Mouse (Mus musculus) right cerebral cortex, postnatal 14 days (tissue): Measurements from ENCODE around the gene Kctd19.

Source experiments
- DNase-seq: peaks from one replicate; pipeline ENCODE4 v3.0.0; 2022

The Kctd19 gene

DNA sequence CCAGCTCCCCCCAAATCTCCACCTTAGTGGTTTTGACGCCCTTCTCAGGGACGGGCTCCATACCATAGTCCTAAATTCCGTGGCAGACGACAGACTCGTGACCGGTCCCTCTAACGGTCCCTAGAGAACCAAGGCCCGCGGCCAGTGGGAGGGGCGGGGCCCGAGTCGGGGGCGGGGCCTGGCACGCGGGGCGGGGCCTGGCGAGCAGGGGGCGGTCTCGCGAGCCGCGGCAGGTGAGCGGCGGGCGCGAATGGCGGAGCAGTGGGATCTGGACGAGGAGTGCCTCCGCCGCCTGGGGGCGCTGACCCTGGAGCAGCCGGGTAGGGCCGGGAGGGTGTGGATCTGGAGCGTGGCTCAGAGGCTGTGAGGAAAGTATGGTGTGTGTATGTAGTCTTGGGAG, at the start of gene Kctd19, which contains the start of gene Lrrc36:
Gene Kctd19, minus strand, starts transcription at position 112 of the 400 bp plus-strand sequence.
Gene Lrrc36, plus strand, starts transcription at position 181 of the 400 bp plus-strand sequence.
- DNase-seq, result peak; percentile 32

DNA sequence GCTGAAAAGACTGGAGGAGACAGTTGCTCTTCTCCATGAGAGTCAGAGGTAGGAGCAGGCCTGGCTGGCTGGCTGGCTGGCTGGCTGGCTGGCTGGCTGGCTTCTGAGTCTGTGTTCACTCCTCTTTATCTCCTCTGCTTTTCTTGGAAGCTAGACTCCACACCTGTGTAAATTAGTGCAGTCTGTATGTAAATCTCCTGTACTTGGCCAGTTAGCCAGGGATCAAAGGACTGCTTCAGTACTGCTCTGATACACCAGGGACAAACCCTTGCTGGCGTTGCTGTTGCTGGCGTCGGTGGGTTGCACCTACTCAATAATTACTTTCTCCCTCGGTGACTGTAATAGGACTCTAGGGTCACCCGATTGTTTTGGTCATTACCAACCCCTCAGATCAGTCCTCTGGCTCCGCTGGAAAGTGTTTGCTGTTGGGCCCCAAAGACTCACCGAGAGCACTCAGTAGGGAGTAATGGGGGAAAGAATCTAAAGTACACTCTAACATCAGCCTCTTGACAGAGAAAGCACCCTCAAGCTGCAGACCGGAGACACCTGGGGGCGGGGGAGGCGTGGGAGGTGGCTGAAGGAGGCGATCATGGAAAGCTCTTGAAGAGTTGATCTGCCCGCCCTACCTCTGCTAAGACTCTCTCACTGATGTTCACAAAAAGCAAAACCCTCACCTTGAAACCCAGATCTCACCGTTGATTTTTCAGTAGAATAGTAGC, 47.9 kb upstream of the Kctd19 start:
- DNase-seq, result no peak

DNA sequence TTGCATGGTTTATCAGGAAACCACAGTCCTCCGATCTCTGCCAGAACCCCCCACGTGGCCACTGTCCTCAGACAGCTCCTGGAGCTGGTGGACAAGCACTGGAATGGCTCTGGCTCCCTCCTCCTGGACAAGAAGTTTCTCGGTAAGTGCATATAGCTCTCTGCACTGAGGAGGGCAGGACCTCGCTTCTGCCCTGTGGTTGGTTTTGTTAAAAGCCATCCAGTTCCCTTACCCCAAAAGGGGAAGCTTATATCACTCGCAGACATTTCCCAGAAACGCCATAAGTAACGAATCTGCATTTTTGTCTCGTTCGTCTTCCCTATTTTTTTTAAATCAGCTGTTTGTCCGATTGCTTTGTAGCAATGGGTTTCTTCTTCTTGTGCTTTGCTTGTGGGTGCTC, 41.9 kb upstream of the Kctd19 start:
- DNase-seq, result no peak

DNA sequence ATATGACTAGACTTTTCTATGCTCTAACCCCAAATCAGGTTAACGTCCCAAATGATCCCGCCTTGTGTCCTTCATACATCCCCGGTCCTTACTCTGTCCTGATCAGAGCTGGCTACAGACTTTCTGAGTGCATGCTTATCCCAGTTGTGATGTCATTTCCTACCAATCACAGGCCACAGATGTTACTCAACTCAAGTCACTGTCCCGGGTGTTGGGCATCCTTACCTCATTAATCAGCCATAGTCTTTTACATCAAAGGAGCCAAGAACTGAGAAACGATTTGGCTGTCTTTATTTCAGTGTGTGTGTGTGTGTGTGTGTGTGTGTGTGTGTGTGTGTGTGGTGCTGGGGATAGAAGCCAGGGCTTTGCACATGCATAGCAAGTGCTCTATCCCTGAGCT, 40.8 kb upstream of the Kctd19 start:
- no peak for DNase-seq

DNA sequence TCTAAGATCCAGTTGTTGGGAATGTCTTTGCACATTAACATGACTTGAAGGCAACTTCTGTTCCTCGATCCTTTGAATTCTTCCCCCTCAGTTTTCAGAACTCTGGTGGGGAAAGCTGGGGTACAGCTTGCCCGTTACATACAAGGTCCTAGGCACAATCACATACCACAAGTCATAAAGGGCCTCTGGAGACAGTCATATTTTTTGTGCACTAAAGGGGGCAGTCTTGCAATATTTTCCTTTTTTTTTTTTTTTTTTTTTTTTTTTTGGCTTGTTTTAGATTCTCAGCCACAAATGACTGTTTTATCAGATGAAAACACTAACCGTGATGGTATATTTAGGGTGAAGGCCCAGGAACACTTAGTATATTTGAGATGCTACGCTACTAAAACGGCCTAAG, 40.0 kb upstream of the Kctd19 start:
- no peak for DNase-seq

DNA sequence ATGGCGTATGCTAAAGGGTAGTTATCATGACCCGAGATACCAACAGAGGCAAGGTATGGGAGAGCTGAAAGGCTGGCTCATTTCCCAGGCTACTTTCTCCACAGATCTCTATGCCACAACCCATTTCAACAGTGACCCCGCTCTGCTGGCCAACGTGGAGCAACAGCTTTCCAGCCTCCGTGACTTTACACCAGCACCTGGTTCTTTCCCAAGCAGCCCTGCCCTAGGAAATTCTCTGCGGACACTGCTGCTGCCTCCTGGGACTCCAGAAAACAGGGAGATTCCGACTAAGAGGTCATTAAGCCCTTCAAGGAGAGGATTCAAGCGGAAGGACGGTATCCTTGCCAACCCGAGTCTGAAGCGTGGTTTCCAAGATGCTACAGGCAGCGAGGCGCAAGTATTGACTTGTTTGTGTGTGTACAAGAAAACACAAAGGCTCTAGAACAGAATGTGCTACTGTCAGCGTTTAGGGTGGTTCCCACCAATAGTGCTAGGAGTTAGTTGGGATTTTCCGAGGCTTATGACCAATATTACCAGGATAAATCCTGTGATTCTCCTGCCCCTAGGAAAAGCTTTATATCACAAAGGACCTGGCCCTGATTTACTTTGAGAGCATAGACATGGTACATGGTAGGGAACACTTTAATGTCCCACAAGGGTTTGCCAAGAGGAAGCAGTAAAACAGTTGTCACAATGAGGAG, 38.8 kb upstream of the Kctd19 start:
- no peak for DNase-seq

DNA sequence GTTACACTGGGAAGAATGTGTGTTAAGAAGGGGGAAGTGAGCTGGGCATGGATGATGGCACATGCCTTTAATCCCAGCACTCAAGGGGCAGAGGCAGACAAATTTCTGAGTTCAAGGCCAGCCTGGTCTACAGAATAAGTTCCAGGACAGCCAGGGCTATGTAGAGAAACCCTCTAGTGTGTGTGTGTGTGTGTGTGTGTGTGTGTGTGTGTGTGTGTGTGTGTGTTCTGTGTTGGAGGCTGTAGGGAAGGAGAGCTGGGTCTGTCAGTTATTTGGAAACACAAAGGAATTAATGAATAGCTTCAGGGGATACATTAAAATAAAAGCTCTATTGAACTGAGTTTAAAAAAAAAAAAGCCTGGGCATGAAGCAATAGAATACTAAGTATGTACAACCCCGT, 37.7 kb upstream of the Kctd19 start:
- DNase-seq, result no peak

DNA sequence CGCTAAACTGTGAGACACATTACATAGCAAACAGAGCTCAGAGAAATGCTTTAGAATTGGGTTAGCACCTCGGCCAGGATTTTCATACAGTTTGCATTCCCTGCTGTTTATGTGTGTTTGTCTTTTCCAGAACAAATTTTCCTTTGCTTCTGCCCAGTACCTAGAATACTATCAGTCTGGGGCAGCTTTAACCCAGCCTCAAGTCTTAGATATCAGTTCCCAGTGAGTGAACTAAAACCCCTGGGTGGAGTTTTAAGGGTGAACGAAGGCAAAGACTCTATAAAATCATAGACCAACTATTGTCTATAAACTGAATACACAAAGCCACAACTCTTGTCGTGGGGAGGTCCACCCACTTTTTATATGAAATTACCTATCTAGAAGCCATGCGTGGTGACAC, 35.3 kb upstream of the Kctd19 start:
- DNase-seq, result no peak

DNA sequence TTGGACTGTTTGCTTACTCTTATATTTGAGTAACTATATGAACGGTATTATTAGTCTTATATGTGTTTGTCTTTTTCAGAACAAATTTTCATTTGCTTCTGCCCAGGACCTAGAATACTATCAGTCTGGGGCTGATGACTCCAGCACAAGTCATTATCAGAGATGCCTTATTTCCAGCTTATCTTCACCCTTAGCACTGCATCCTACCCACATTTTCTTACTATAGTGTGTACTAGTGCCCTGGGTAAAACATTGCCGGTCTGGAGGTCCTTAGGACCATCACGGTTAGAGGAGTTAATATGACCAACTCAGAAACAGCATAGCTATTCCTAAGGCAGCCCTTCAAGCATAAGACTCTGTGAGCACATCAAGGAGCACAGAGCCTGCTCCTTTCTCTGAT, 34.9 kb upstream of the Kctd19 start:
- DNase-seq, result no peak

DNA sequence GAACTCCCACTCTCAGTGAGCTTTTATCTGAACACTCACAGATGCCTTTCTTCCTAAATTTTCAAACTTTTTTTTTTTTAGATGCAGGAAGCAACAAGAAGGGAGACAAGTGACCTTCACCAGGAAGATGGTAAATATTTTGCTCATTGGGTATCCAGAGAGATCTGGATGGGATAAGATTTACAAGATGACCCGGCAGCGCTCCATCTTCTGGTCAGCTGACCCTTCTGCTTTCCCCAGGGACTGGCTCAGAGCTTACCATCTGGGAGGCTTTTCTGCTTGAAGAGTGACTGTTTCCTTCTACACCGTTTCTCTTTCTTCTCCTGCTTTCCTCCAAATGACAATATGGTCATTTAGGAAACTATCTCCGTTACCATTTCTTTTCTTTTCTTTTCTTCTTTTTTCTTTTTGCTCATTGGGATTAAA, 32.8 kb upstream of the Kctd19 start:
- DNase-seq, result no peak

DNA sequence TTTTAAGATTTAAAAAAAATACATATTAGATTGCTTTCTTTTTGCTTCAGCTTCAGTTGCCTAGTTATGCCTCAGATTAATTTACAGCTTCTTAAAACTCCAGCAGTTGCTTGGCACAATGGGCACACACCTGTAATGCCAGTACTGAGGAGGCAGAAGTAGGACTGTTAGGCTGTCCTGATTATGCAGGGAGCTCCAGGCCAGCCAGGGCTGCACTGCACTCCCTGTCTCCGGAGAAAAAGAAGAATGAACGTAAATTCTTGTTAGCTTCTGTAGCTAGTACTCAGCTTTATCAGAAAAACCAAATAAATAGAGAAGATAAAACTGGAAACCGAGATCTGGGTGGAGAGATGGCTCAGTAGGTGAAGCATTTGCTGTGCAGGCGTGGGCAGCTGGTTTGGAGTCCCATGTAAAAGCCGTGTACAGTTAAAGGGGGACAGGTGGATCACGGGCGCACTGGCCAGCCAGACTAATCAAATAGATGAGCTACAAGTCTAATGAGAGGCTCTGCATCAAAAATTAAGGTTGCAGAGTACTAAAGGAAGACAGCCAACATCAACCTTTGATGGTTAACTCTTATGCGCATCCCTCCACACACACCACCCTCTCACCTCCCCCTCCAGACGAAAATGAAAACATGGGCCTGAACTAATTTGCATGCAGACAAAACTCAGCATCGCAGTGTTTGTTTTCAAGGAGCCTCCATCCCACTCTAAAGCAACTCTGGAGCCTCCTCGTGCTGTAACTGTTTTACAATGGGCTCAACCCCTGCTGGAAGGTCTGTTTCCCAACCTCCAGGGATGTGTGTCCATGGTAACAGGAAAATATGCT, 32.2 kb upstream of the Kctd19 start:
- no peak for DNase-seq

DNA sequence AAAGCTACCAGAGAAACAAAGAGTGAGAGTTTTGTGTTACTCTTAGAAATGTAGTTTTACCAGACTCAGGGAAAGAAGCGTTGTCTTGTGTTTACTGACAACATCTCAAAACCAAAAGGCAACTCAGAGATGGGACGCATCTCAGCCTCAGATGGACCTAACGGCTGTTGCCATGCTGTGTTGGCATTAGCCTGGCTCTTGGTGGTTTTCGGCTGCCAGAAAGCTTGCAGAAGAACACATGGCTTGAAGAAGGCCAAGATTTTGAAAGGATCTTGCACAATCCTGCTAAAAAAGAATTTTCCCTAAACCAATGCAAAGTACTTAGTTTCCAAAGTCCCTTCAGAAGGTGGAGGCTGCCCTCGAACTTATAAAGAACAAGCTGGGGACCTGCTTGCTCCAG, 29.4 kb upstream of the Kctd19 start:
- no peak for DNase-seq

DNA sequence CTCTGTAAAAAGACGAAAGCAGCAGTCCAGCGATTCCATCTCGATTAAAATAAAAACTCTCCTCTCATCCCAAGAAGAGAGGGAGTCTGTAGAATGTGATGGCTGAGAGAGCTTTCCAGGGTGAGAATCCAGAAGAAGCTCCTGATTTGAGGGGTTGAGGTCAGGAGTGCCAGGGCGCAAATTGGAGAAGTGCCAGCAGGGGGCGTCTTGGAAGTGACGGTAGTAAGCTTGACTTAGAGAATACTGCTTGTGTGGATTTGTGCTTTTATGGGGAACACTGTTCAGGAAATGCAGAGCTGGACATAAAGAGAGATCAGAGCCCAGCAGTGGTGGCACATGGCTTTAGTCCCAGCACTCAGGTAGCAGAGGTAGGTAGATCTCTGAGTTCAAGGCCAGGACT, 28.1 kb upstream of the Kctd19 start:
- peak; percentile 51 for DNase-seq

DNA sequence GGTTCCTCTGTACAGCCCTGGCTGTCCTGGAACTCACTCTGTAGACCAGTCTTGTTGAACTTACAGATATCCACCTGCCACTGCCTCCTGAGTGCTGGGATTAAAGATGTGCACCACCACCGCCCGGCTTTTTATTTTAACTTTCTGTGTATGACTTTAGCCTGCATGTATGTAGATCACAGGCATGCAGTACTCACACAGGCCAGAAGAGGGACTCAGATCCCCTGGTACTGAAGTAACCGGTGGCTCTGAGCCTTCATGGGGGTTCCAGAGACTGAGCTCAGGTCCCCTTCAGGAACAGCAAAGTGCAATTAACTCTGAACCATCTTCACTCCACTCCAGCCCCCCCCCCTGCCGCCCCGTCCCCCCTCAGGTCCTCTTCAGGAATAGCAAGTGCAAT, 25.6 kb upstream of the Kctd19 start:
- DNase-seq, result peak; percentile 35

DNA sequence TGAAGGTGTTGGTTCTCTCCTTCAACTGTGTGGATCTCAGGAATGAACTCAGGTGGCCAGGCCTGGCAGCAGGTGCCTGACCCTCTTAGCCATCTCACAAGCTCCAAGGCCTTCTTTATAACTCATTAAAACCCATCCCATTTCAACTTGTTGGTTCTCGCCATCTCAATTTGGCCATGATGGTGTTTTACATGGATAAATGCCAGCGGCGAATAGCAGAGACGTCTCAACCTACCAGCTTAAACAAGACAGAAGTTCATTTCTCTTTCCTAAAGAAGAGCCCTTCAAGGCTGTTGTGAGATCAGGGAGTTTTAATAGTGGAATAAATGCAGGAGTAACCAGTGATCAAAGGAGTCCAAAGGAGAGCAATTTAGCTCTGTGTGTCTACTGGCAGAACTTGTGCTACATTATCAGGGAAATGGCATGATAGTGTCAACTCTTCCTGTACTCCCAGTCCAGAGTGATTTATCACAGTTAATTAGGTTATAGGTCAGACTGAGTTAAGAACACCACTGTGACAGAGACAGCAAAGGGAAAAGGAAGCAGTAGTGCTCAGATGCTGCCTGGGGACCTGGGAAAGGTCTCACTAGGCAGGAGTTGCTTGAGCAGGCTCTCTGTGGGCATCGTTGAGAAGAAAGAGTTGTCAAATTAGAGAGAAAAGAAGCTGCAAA, 23.9 kb upstream of the Kctd19 start:
- no peak for DNase-seq

DNA sequence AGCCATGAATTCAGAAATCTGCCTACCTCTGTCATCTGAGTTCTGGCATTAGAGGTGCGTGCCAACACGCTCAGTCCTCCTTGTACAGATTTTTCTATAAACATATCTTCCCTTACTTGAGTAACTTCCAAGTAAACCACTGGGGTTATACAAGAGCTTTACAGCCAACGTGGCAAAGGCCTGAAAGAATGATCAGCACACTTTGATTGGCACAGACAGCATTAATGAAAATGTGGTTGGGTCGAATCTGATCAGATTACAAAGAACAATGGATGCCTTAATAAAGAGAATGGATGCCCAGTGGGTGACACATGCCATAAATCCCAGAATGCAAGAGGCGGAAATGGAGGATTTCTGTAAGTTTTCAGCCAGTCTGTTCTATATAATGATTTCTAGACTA, 22.9 kb upstream of the Kctd19 start:
- no peak for DNase-seq

DNA sequence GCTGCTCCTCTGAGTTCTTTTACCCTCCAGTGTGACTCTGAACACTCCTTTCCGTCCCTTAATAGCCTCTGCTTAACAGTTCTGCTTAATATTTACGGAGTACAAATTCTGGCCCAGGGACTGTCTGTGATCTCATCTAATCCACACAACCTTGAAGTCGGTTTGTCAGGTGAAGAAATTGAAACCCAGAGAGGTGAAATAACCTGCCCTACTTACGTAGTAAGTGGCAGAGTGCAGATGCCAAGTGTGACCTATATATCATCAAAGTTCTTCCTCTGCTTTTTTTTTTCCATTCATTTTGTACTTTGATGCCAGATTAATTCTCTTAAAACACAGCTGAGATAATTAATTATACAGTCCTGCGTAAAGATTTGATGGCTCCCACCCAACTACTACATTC, 20.8 kb upstream of the Kctd19 start:
- DNase-seq, result no peak

DNA sequence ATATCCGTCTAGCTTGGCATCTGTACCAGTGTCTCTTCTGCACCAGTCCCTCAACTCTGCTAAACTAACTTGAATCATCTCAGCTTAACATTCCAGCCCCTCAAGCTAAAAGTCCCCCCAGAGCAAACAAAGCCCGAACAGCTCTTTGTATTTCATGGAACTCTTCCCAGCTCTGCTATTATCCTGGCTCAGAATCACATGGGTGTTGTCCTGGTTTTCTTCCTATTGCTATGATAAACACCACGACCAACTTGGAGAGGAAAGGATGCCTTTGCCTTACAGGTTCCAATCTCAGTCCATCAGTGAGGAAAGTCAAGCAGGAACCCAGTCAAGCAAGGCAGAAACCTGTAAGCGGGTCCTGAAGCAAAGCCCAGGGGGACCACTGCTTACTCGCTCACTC, 20.2 kb upstream of the Kctd19 start:
- DNase-seq, result no peak

DNA sequence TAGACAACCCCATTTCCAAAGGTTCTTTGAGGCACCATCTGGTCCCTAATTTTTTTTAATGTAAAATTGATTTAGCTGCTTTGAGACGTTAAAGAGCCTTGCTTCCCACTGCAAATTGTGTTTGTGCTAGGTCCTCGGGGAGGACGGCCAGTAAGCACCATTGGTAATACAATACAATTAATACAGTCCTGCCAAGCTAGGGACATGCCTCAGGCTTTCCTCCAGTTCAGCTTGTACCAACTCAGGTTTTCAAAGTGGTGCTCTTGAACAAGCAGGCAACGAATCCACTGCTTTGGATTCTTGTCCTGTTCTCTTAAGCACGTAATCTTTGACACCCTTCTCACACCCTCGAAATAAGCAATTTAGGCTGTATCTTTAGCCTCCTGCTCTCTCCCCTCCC, 19.7 kb upstream of the Kctd19 start:
- DNase-seq, result no peak

DNA sequence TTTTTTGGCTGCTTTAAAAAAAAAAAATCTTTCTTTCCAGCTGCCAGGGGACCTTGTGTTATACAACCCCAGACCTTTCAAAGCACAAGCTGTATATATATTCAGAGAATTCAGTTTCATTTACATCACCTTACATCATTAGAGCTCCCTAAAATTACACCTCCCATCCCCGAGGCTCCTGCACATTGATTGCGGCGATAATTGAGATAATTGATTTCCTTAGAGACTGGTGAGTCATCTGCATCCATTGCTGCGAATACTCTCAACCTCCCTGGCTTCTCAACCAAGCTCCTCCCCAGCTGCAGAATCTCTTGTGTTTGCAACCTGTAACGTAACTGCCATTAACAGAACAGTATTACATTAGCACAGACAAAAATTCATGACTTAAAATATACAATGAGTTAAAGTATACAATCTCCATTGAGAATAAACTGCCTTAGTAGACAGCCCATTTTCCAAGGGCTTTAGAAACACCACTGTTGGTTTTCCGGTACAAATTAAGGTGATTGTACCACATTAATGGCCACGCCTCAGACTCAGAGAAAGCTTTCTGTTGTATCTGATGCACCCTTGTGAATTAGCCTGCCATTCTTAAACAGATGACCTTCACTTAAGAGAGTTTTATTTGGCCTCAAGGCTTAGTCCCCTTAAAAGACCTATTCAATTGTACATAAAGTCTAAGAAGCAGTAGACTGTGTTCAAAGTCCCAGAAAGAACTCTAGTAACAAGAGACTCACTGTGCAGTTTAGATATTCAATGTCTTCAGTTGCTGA, 18.6 kb upstream of the Kctd19 start:
- no peak for DNase-seq

DNA sequence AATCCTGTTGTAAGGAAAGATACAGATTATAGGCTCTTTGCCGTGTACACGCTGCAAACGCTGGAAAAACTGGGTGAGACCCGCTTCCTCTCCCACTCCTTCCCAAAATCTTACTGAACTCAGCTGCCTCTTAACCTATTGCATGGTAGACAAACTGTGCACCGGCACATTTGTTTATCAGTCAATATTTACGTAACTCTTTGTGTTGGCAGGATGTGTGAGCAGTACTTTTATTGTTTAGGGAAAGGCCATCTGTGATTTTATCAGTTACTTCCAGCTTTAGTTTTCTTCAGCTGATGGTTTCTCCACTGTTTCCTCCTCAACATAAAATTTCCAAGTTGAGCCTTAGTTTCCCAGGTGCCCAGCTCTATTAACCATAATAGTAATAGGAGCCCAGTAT, 13.6 kb upstream of the Kctd19 start:
- no peak for DNase-seq

DNA sequence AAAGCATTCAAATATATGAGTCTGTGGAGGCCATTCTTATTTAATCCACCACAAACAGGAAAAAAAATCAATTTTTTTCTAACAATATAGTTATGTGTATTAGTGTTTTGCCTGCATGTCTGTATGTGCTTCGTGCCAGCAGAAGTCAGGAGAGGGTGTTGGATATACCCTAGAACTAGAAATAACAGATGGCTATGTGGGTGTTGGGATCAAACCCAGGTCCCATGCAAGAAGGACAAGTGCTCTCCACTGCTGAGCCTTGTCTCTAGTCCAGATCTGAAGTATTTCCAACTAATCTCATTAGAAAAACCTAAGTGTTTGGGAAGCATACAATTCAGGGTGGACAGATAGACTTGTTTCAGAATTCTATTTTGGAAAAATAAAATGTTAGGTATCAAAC, 8.7 kb upstream of the Kctd19 start:
- DNase-seq, result no peak
